Mouse (Mus musculus): ENCODE measurements around the gene Mybph. TPM values are rescaled to one million over a fixed set of nuclear protein-coding genes. Genes with fewer than 3 reads are reported as not detected.

Mybph gene
- polyA plus RNA-seq, 1 experiment from 2014 or later: not detected

GRCm38 (mm10) chr1:134215751-134216628 lies 22.7 kb downstream of the Mybph start:
- WGBS: 14% methylated on average over 11 of the region's 11 CpGs
- Histone ChIP-seq H3K4me3 (no peak overlapping the region), H3K4me1 (peaks cover 20% of the 10 kb centered on the region), H3K9me3 (no peaks in the 10 kb centered on the region), H3K9ac (replicated peaks) (no peak overlapping the region), H3K27ac (replicated peaks) (no peak overlapping the region), H3K4me2 (replicated peaks) (no peak overlapping the region), H3K27me3 (no peaks in the 10 kb centered on the region), H3K36me3 (no peaks in the 10 kb centered on the region)
- ATAC-seq (replicated peaks): no peak

DNA sequence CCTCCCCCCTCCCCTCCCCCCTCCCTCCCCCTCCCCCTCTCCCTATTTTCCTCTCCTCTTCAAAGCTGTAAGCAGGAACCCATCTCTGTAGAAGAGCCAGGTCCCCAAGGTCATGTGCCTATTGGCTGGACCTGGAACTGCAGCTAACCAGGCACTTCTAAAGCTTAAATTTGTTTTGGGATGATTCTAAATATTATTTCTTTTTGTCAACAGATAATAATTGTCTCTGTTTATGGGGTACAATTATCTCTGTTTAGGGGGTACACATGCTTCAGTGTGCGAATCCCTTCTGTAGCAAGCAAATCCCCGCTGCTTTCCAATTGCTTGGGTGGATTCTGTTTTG lies 23.4 kb downstream of the Mybph start:
- H3K4me1 ChIP-seq: peaks cover 20% of the 10 kb centered on the region
- no peaks in the 10 kb centered on the region for H3K36me3 ChIP-seq
- no peaks in the 10 kb centered on the region for H3K9me3 ChIP-seq
- 85% methylated on average over 2 of the region's 2 CpGs for WGBS
- H3K4me2 ChIP-seq (replicated peaks): no peak overlapping the region
- H3K9ac ChIP-seq (replicated peaks): no peak overlapping the region
- no peaks in the 10 kb centered on the region for H3K27me3 ChIP-seq
- no peak overlapping the region for H3K4me3 ChIP-seq
- no peak for ATAC-seq (replicated peaks)
- no peak overlapping the region for H3K27ac ChIP-seq (replicated peaks)

DNA sequence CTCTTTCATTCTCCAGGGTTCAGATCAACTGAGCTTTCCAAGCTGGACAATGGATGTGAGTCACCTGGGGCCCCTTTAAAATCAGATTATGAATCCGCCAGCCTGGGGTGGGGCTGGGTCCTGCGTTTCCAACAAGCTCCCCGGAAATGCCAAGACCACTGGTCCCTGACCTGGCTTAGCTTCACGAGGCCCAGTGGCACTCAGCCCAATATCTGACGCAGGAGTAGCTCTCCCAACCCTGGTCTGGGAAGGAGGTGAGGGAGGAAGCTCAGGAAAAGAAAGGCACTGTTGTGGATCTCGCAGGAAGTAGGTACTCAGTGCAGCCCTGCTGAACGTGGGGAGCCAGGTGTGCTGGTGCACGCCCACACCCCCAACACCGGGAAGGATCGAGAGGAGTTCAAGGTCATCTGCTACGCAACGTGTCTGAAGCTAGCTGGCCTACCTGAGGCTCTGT lies 23.8 kb downstream of the Mybph start:
- Histone ChIP-seq H3K4me1 (peaks cover 18% of the 10 kb centered on the region), H3K4me3 (no peak overlapping the region), H3K4me2 (replicated peaks) (no peak overlapping the region), H3K27ac (replicated peaks) (no peak overlapping the region), H3K9me3 (no peaks in the 10 kb centered on the region), H3K9ac (replicated peaks) (no peak overlapping the region), H3K36me3 (no peaks in the 10 kb centered on the region), H3K27me3 (no peaks in the 10 kb centered on the region)
- no peak for ATAC-seq (replicated peaks)
- 65% methylated on average over 12 of the region's 12 CpGs for WGBS

DNA sequence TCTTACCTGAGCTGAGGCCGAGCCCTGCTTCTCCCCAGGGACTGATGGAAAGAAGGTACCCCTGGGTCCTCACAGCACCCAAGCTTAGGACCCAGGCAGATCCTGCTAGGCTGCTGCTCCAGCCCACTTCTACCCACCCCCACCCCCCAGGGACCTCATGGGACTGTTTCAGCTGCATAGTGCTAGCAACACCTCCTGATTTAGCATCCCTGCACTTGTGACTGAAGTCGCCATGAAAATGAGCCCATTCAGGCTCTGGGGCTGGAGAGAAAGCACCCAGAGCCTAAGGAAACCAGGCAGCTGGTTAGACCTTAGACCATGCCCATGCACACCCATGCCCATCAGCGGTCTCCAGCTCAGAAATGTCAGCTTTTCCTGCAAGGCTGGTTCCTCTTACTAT lies 24.7 kb downstream of the Mybph start:
- Histone ChIP-seq H3K4me1 (peaks cover 15% of the 10 kb centered on the region), H3K9me3 (no peaks in the 10 kb centered on the region), H3K4me2 (replicated peaks) (no peak overlapping the region), H3K27me3 (no peaks in the 10 kb centered on the region), H3K36me3 (no peaks in the 10 kb centered on the region), H3K9ac (replicated peaks) (no peak overlapping the region), H3K4me3 (no peak overlapping the region), H3K27ac (replicated peaks) (no peak overlapping the region)
- ATAC-seq (replicated peaks): no peak
- 81% methylated on average over 3 of the region's 3 CpGs for WGBS

DNA sequence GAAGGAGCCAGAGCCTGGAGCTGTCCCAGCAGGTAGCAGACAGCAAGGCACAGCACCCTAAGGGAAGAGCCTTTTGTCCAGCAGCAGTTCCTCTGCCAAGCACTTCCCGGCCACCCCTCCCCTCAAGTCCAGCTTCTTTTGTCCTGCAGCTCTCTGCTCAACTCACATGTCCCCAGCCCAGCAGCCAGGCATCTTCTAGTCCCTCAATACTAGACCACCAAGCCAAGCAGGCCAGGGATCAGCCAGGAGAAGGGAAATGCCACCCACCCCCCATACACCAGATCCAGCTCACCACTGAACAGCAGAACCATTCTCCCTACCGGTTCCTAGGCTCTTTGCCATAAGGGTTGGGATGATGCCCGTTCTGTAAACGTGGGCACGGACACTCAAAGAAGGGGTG lies 26.4 kb downstream of the Mybph start:
- no peak overlapping the region for H3K9ac ChIP-seq (replicated peaks)
- no peak overlapping the region for H3K4me3 ChIP-seq
- H3K27me3 ChIP-seq: no peaks in the 10 kb centered on the region
- no peak overlapping the region for H3K27ac ChIP-seq (replicated peaks)
- H3K4me1 ChIP-seq: peaks cover 15% of the 10 kb centered on the region
- 57% methylated on average over 5 of the region's 5 CpGs for WGBS
- no peaks in the 10 kb centered on the region for H3K9me3 ChIP-seq
- H3K4me2 ChIP-seq (replicated peaks): no peak overlapping the region
- ATAC-seq (replicated peaks): no peak
- no peaks in the 10 kb centered on the region for H3K36me3 ChIP-seq

- H3K36me3 ChIP-seq: no peaks in the 10 kb centered on the region
- H3K9ac ChIP-seq (replicated peaks): no peak overlapping the region
- H3K27me3 ChIP-seq: no peaks in the 10 kb centered on the region
- WGBS: 96% methylated on average over 1 of the region's 1 CpGs
- no peak overlapping the region for H3K4me3 ChIP-seq
- ATAC-seq (replicated peaks): no peak
- no peak overlapping the region for H3K4me2 ChIP-seq (replicated peaks)
- H3K27ac ChIP-seq (replicated peaks): no peak overlapping the region
- H3K9me3 ChIP-seq: no peaks in the 10 kb centered on the region
- peaks cover 7% of the 10 kb centered on the region for H3K4me1 ChIP-seq
These were observed 27.9 kb downstream of the Mybph start for GRCm38 (mm10) chr1:134221172-134221571.

GRCm38 (mm10) chr1:134222122-134223055 lies 29.1 kb downstream of the Mybph start:
- ATAC-seq (replicated peaks): no peak
- Histone ChIP-seq H3K4me1 (no peaks in the 10 kb centered on the region), H3K36me3 (no peaks in the 10 kb centered on the region), H3K27me3 (no peaks in the 10 kb centered on the region), H3K9me3 (no peaks in the 10 kb centered on the region), H3K9ac (replicated peaks) (no peak overlapping the region), H3K27ac (replicated peaks) (no peak overlapping the region), H3K4me3 (no peak overlapping the region), H3K4me2 (replicated peaks) (no peak overlapping the region)
- 70% methylated on average over 8 of the region's 8 CpGs for WGBS

DNA sequence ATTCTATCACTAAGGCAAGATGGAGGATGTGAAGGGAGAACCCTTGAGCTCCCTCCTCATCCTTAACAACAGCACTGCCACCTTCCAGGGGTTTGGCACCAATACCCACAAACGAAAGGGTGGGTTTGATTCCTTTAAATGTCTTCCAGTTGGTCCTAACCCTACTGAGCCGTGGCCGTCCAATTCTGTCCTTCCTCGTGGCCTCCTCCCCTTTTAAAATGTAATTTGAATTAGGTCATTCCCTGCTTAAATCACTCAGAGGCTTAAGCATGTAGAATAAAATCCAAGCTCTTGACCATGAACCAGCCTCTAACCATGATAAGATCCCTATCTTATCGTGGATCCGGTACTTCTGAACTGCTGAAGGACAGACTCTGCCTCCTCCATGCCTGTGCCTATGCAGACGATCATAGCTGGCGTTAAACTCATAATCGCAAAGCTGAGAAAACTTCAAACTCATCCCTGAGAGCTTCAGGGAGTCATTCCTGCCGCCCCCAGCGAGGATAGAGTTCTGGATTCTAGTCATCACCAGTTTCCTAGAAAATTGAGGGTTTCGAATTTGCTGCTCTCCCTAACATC lies 31.5 kb downstream of the Mybph start:
- Histone ChIP-seq H3K36me3 (no peaks in the 10 kb centered on the region), H3K27me3 (no peaks in the 10 kb centered on the region), H3K4me3 (no peak overlapping the region), H3K9me3 (no peaks in the 10 kb centered on the region), H3K4me2 (replicated peaks) (no peak overlapping the region), H3K4me1 (no peaks in the 10 kb centered on the region), H3K9ac (replicated peaks) (no peak overlapping the region), H3K27ac (replicated peaks) (no peak overlapping the region)
- WGBS: 90% methylated on average over 12 of the region's 12 CpGs
- no peak for ATAC-seq (replicated peaks)

GRCm38 (mm10) chr1:134225375-134225774 lies 32.1 kb downstream of the Mybph start:
- no peaks in the 10 kb centered on the region for H3K4me1 ChIP-seq
- no peak overlapping the region for H3K4me2 ChIP-seq (replicated peaks)
- no peaks in the 10 kb centered on the region for H3K27me3 ChIP-seq
- H3K9ac ChIP-seq (replicated peaks): no peak overlapping the region
- H3K9me3 ChIP-seq: no peaks in the 10 kb centered on the region
- no peak for ATAC-seq (replicated peaks)
- no peak overlapping the region for H3K27ac ChIP-seq (replicated peaks)
- WGBS: 92% methylated on average over 5 of the region's 5 CpGs
- H3K4me3 ChIP-seq: no peak overlapping the region
- H3K36me3 ChIP-seq: no peaks in the 10 kb centered on the region

DNA sequence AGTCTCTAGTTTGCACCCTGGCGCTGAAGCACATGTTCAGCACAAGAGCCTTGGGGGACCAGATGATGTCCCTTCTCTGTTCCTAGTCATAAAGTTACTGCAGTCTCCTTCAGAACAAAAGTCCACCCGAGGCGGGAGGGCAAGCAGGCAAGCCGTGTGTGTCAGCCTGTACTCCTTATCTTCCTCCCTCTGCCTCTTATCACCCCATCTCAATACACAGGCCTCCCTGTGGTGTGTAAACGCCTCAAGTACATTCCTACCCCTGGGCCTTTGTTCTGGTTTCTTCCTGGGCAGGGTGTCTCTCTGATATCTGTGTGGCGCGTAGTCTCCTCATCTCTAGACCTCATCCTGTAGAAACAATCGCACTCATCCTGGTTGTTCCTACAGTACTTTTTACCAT lies 33.5 kb downstream of the Mybph start:
- Histone ChIP-seq H3K36me3 (no peaks in the 10 kb centered on the region), H3K27me3 (no peaks in the 10 kb centered on the region), H3K4me2 (replicated peaks) (no peak overlapping the region), H3K4me1 (no peaks in the 10 kb centered on the region), H3K9me3 (no peaks in the 10 kb centered on the region), H3K27ac (replicated peaks) (no peak overlapping the region), H3K4me3 (no peak overlapping the region), H3K9ac (replicated peaks) (no peak overlapping the region)
- ATAC-seq (replicated peaks): no peak
- WGBS: 84% methylated on average over 8 of the region's 8 CpGs

DNA sequence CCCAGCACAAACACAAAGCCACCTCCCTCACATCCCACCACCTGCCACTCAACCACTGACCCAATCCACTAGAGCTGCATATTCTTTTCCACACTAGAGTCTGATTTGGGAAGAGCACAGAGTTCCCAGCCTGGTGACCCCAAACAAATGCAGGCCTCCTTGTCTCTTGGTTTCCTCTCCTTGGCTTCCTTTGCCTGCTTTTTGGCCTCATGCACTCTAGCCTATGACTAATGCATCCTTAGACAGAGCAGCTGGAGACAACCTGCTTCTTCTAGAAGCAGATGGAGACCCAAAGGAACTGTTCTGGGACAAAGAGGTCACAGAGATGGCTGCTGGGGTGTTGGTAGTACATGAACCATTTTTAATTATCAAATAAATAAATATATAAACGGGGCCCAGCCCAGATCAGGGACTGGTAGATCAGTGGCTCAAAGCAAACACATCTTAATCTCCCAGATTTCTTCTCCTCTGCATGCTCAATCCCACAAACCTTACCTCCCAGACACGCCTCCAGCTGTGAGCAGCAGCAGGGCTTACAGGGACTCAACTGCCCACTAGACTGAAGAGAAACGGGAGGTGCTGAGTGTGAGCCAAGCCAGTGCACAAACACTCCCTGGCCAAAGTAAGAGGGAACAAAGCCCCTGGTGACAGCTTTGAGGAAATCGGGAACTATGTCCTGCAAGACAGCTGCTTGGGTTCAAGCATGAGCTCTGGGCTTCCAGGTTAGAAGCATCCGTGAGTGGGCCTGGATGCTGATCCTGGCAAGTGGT lies 36.7 kb downstream of the Mybph start:
- Histone ChIP-seq H3K36me3 (no peaks in the 10 kb centered on the region), H3K4me2 (replicated peaks) (no peak overlapping the region), H3K4me3 (no peak overlapping the region), H3K27ac (replicated peaks) (no peak overlapping the region), H3K9me3 (no peaks in the 10 kb centered on the region), H3K27me3 (peaks cover 14% of the 10 kb centered on the region), H3K9ac (replicated peaks) (no peak overlapping the region), H3K4me1 (peaks cover 30% of the 10 kb centered on the region)
- 71% methylated on average over 5 of the region's 5 CpGs for WGBS
- ATAC-seq (replicated peaks): no peak
